Comparison of ENCODE assay signal across 29 mouse cellular contexts in genomic region chr4:139614524-139615260, GRCm38 (mm10). TPM values are rescaled to one million over a fixed set of nuclear protein-coding genes. Genes with fewer than 3 reads are reported as not detected.
DNase-seq lines count a peak whose midpoint lies in the region; ATAC-seq and TF ChIP-seq lines count a peak whose summit lies in the region.
"Had no signal": no experiment of that assay in that cellular context is flagged by ENCODE, and none has a peak within 500 bp of the region (broad histone marks: within the 10 kb centered on the region; RNA-seq: fewer than 3 reads in every experiment).

No protein-coding gene starts in this region.

- 86% methylated on average over 21 of the region's 21 CpGs for WGBS in kidney, adult 2 months
- WGBS in midbrain, postnatal 0 days = 78% methylated on average over 21 of the region's 21 CpGs
- 88% methylated on average over 21 of the region's 21 CpGs for WGBS in midbrain, embryonic 16.5 days
- WGBS in stomach, postnatal 0 days = 88% methylated on average over 21 of the region's 21 CpGs

- no peak overlapping the region for H3K27ac ChIP-seq in kidney, adult 2 months (ENCODE audit: insufficient read depth, low read depth, low read length)
- 0 out of 2 replicates have a peak overlapping the region, but pooled peaks have one; percentile 18 for H3K27ac ChIP-seq in midbrain, postnatal 0 days (ENCODE audit: low read depth, low read length)
- no peak overlapping the region for H3K27ac ChIP-seq in midbrain, embryonic 16.5 days (ENCODE audit: low read length)
- H3K27ac ChIP-seq in ES-E14 (ENCODE audit: insufficient read depth, low read depth, low read length, poor library complexity, severe bottlenecking) = no peak overlapping the region
- H3K27ac ChIP-seq in stomach, postnatal 0 days (replicated peaks) = no peak overlapping the region
- H3K27ac ChIP-seq: embryonic facial prominence, embryonic 10.5 days; hindbrain, embryonic 10.5 days; limb, embryonic 12.5 days; neural tube, embryonic 12.5 days; stomach, embryonic 15.5 days had no signal

- DNase-seq in kidney, adult 2 months = no peak
- no peak for DNase-seq in kidney, postnatal 14 days
- no peak for DNase-seq in midbrain, postnatal 0 days (ENCODE audit: low spot score)
- DNase-seq in ES-E14 (ENCODE audit: low read depth, low spot score) = no peak
- DNase-seq in stomach, postnatal 0 days (ENCODE audit: low spot score) = no peak
- no peak for DNase-seq in gastrocnemius, postnatal 10 days
- no peak for DNase-seq in ovary, postnatal 36 days (ENCODE audit: low spot score)
- DNase-seq: adrenal gland, postnatal 36 days; B cell, adult 2 months; cerebellum, adult 8-10 months; gastrocnemius, postnatal 25 days; right cerebral cortex, postnatal 14 days; thymus, postnatal 14 days had no signal

- TF ChIP-seq EP300 in stomach, postnatal 0 days (optimal IDR thresholded peaks at IDR 0.05) = no peak

- H3K9me3 ChIP-seq in midbrain, postnatal 0 days (ENCODE audit: low read length) = no peaks in the 10 kb centered on the region
- H3K9me3 ChIP-seq in midbrain, embryonic 16.5 days (replicated peaks; ENCODE audit: control insufficient read depth, low read length, poor library complexity, severe bottlenecking) = no peaks in the 10 kb centered on the region; the same call in 1 of the 2 replicates
- H3K9me3 ChIP-seq in ES-E14 (ENCODE audit: control insufficient read depth, insufficient read depth, low read depth, low read length) = no peaks in the 10 kb centered on the region
- no peaks in the 10 kb centered on the region for H3K9me3 ChIP-seq in stomach, postnatal 0 days (ENCODE audit: control insufficient read depth, low read length)
- H3K9me3 ChIP-seq: stomach, embryonic 15.5 days had no signal

- no peak for TF ChIP-seq POLR2A in kidney, adult 2 months (IDR thresholded peaks at IDR 0.05; ENCODE audit: low read depth, low read length)

- H3K4me2 ChIP-seq in midbrain, postnatal 0 days (ENCODE audit: low read depth, low read length, poor library complexity, severe bottlenecking) = no peak overlapping the region
- no peak overlapping the region for H3K4me2 ChIP-seq in midbrain, embryonic 16.5 days (ENCODE audit: low read length)
- H3K4me2 ChIP-seq in stomach, postnatal 0 days (replicated peaks; ENCODE audit: low read depth) = no peak overlapping the region
- H3K4me2 ChIP-seq: limb, embryonic 12.5 days; neural tube, embryonic 12.5 days had no signal

- no peaks in the 10 kb centered on the region for H3K36me3 ChIP-seq in kidney, adult 2 months (ENCODE audit: control insufficient read depth, insufficient read depth, low read length)
- peaks cover 28% of the 10 kb centered on the region for H3K36me3 ChIP-seq in midbrain, postnatal 0 days (ENCODE audit: insufficient read depth, low read length)
- H3K36me3 ChIP-seq in midbrain, embryonic 16.5 days (ENCODE audit: control insufficient read depth, insufficient read depth, low read length) = peaks cover 14% of the 10 kb centered on the region
- peaks cover 3% of the 10 kb centered on the region for H3K36me3 ChIP-seq in ES-E14 (ENCODE audit: control insufficient read depth, insufficient read depth, low read length, poor library complexity, severe bottlenecking)
- peaks cover 12% of the 10 kb centered on the region for H3K36me3 ChIP-seq in stomach, postnatal 0 days (ENCODE audit: control insufficient read depth, insufficient read depth, low read length)

- in situ Hi-C loops in ES-E14 (cut with MboI; ENCODE audit: low sequenced_read_pairs in 2 of 2, unreplicated experiment in 2 of 2) = no loop called here

- no peaks in the 10 kb centered on the region for H3K27me3 ChIP-seq in kidney, adult 2 months (replicated peaks; ENCODE audit: control insufficient read depth, insufficient read depth, low read length)
- no peaks in the 10 kb centered on the region for H3K27me3 ChIP-seq in midbrain, postnatal 0 days (ENCODE audit: insufficient read depth, low read length)
- no peaks in the 10 kb centered on the region for H3K27me3 ChIP-seq in midbrain, embryonic 16.5 days (ENCODE audit: control insufficient read depth, insufficient read depth, low read depth, low read length)
- no peaks in the 10 kb centered on the region for H3K27me3 ChIP-seq in stomach, postnatal 0 days (ENCODE audit: control insufficient read depth, insufficient read depth, low read length)
- H3K27me3 ChIP-seq: limb, embryonic 12.5 days; neural tube, embryonic 12.5 days; stomach, embryonic 15.5 days had no signal

- H3K4me1 ChIP-seq in kidney, adult 2 months (ENCODE audit: control insufficient read depth, insufficient read depth, low read length) = peaks cover 6% of the 10 kb centered on the region; the same call in 1 of the 2 replicates
- H3K4me1 ChIP-seq in midbrain, postnatal 0 days (ENCODE audit: insufficient read depth, low read length) = no peaks in the 10 kb centered on the region
- H3K4me1 ChIP-seq in midbrain, embryonic 16.5 days (ENCODE audit: control insufficient read depth, insufficient read depth, low read length) = peaks cover 12% of the 10 kb centered on the region; the same call in 1 of the 2 replicates
- peaks cover 0 to 21% of the 10 kb centered on the region in 2 experiments; a peak in 2 of 4 replicates for H3K4me1 ChIP-seq in ES-E14 (ENCODE audit: control insufficient read depth in 2 of 2, insufficient read depth in 2 of 2, low read length in 2 of 2, poor library complexity in 1 of 2)
- no peaks in the 10 kb centered on the region for H3K4me1 ChIP-seq in stomach, postnatal 0 days (replicated peaks; ENCODE audit: control insufficient read depth, insufficient read depth)

- no peak overlapping the region for H3K4me3 ChIP-seq in kidney, adult 2 months (ENCODE audit: insufficient read depth, low read depth, low read length)
- no peak overlapping the region for H3K4me3 ChIP-seq in midbrain, postnatal 0 days (ENCODE audit: low read depth, low read length)
- no peak overlapping the region for H3K4me3 ChIP-seq in midbrain, embryonic 16.5 days (ENCODE audit: low read depth, low read length)
- peak overlapping the region; percentile 39 to 45; a peak in 3 of 4 replicates for H3K4me3 ChIP-seq in ES-E14 (ENCODE audit: insufficient read depth in 1 of 2, low read depth in 1 of 2, low read length in 2 of 2, poor library complexity in 1 of 2, severe bottlenecking in 1 of 2)
- H3K4me3 ChIP-seq in stomach, postnatal 0 days (ENCODE audit: low read depth, low read length) = no peak overlapping the region
- H3K4me3 ChIP-seq: limb, embryonic 12.5 days; neural tube, embryonic 12.5 days; stomach, embryonic 15.5 days had no signal

- H3K9ac ChIP-seq in midbrain, postnatal 0 days (replicated peaks; ENCODE audit: low read length, poor library complexity, severe bottlenecking) = no peak overlapping the region
- H3K9ac ChIP-seq in midbrain, embryonic 16.5 days (ENCODE audit: low read depth, low read length) = no peak overlapping the region
- peak overlapping the region; percentile 38; the same call in 1 of the 2 replicates for H3K9ac ChIP-seq in ES-E14 (ENCODE audit: insufficient read depth, low read depth, low read length, poor library complexity, severe bottlenecking)
- H3K9ac ChIP-seq in stomach, postnatal 0 days (ENCODE audit: low read length) = no peak overlapping the region
- H3K9ac ChIP-seq: limb, embryonic 12.5 days; neural tube, embryonic 12.5 days; stomach, embryonic 15.5 days had no signal

- no peak for ATAC-seq in midbrain, postnatal 0 days (ENCODE audit: low FRiP score)
- ATAC-seq in midbrain, embryonic 16.5 days = no peak
- ATAC-seq in stomach, postnatal 0 days (ENCODE audit: low FRiP score, low TSS enrichment) = no peak

- peak; percentile 37; the same call in 1 of the 2 replicates for TF ChIP-seq CTCF in kidney, adult 2 months (conservative IDR thresholded peaks at IDR 0.05; ENCODE audit: insufficient read depth, insufficient read length, low read depth, low read length)
- peak; percentile 33; the same call in 1 of the 2 replicates for TF ChIP-seq CTCF in midbrain, postnatal 0 days (IDR thresholded peaks at IDR 0.05)
- peak; percentile 18 for TF ChIP-seq CTCF in stomach, postnatal 0 days (IDR thresholded peaks at IDR 0.05; ENCODE audit: low read depth)

TF ChIP-seq in ES-E14, 5 proteins besides CTCF, POLR2A, EP300 and RAD21:
- TF ChIP-seq CHD2 (IDR thresholded peaks at IDR 0.05; ENCODE audit: low read depth, low read length) (no peak), ZNF384 (IDR thresholded peaks at IDR 0.05; ENCODE audit: low read depth, low read length) (no peak), HCFC1 (IDR thresholded peaks at IDR 0.05; ENCODE audit: borderline replicate concordance, insufficient read depth, low read length) (no peak), ZC3H11A (IDR thresholded peaks at IDR 0.05; ENCODE audit: borderline replicate concordance, low read depth, low read length) (no peak), MAFK (IDR thresholded peaks at IDR 0.05; ENCODE audit: insufficient read depth, low read depth, low read length) (no peak)

RNA-seq across cellular contexts. Expression of gene Aldh4a1, which starts 8.0 kb away (rescaled TPM):
- 517 and 605 TPM in 2 replicates for polyA plus RNA-seq in kidney, adult 2 months (2012; rRNA removed)
- total RNA-seq in midbrain, postnatal 0 days (2014; rRNA removed) = 30.0 and 36.8 TPM in 2 replicates
- polyA plus RNA-seq in midbrain, postnatal 0 days (2015; fragmentation: Nextera tagmentation; extraction: Ambion mirVana) = 25.2 and 28.1 TPM in 2 replicates
- polyA plus RNA-seq in midbrain, embryonic 16.5 days (2015; fragmentation: Nextera tagmentation; extraction: Ambion mirVana) = 23.5 and 27.0 TPM in 2 replicates
- 63.5 and 84.0 TPM in 2 replicates for total RNA-seq in ES-E14 (2012; rRNA removed)
- 12.9 and 14.7 TPM in 2 replicates for polyA plus RNA-seq in stomach, postnatal 0 days (2015; fragmentation: Nextera tagmentation; extraction: Ambion mirVana)
- 10 to 100 TPM; 30.3 to 39.8 TPM for total RNA-seq in gastrocnemius, postnatal 10 days (2021)

RNA-seq across cellular contexts. Expression of gene Gm21969, which starts 11.7 kb away (rescaled TPM):
- polyA plus RNA-seq in kidney, adult 2 months (2012; rRNA removed) = 0.02 and 0.08 TPM in 2 replicates
- total RNA-seq in midbrain, postnatal 0 days (2014; rRNA removed) = not detected in 2 replicates
- polyA plus RNA-seq in midbrain, postnatal 0 days (2015; fragmentation: Nextera tagmentation; extraction: Ambion mirVana) = not detected in 2 replicates
- polyA plus RNA-seq in midbrain, embryonic 16.5 days (2015; fragmentation: Nextera tagmentation; extraction: Ambion mirVana) = not detected in 2 replicates
- total RNA-seq in ES-E14 (2012; rRNA removed) = 0.09 and 0.16 TPM in 2 replicates
- polyA plus RNA-seq in stomach, postnatal 0 days (2015; fragmentation: Nextera tagmentation; extraction: Ambion mirVana) = not detected in 2 replicates
- total RNA-seq in gastrocnemius, postnatal 10 days (2021) = not detected
- total RNA-seq: adrenal gland, postnatal 36 days; common myeloid progenitor, adult 5-6 weeks; G1E; layer of hippocampus, postnatal 14 days; left cerebral cortex, postnatal 10 days had no signal
- polyA plus RNA-seq: embryonic facial prominence, embryonic 10.5 days; forebrain, embryonic 11.5 days; heart, embryonic 16.5 days; hindbrain, embryonic 10.5 days; kidney, embryonic 14.5 days; large intestine, adult 2 months; limb, embryonic 12.5 days; neural tube, embryonic 12.5 days; stomach, embryonic 15.5 days had no signal

RNA-seq across cellular contexts. Expression of gene Tas1r2, which starts 38.6 kb away (rescaled TPM):
- polyA plus RNA-seq in kidney, adult 2 months (2012; rRNA removed) = 0.08 and 0.14 TPM in 2 replicates
- total RNA-seq in midbrain, postnatal 0 days (2014; rRNA removed) = not detected in 2 replicates
- not detected in 2 replicates for polyA plus RNA-seq in midbrain, postnatal 0 days (2015; fragmentation: Nextera tagmentation; extraction: Ambion mirVana)
- not detected in 2 replicates for polyA plus RNA-seq in midbrain, embryonic 16.5 days (2015; fragmentation: Nextera tagmentation; extraction: Ambion mirVana)
- total RNA-seq in ES-E14 (2012; rRNA removed) = 0.09 TPM in 1 of 2 replicates, not detected in the other
- polyA plus RNA-seq in stomach, postnatal 0 days (2015; fragmentation: Nextera tagmentation; extraction: Ambion mirVana) = not detected in 2 replicates
- not detected for total RNA-seq in gastrocnemius, postnatal 10 days (2021)
- total RNA-seq: adrenal gland, postnatal 36 days; common myeloid progenitor, adult 5-6 weeks; G1E; gastrocnemius, postnatal 25 days; layer of hippocampus, postnatal 14 days; left cerebral cortex, postnatal 10 days had no signal
- polyA plus RNA-seq: embryonic facial prominence, embryonic 10.5 days; forebrain, embryonic 11.5 days; G1E; heart, embryonic 16.5 days; hindbrain, embryonic 10.5 days; kidney, embryonic 14.5 days; large intestine, adult 2 months; limb, embryonic 12.5 days; liver, embryonic 16.5 days; neural tube, embryonic 12.5 days; spleen, adult 2 months; stomach, embryonic 15.5 days had no signal

Comparison
In these comparisons a context has a peak if more than half of its experiments do, and no peak if none do; other contexts are left out.
1. H3K4me3 ChIP-seq: peak in ES-E14 (2 of 2); none in kidney, adult 2 months (single experiment), midbrain, postnatal 0 days (single experiment), midbrain, embryonic 16.5 days (single experiment) and stomach, postnatal 0 days (single experiment).
2. RNA of gene Aldh4a1, which starts 8.0 kb away (polyA plus RNA-seq): 517 to 605 TPM in kidney, adult 2 months; 23.5 to 27.0 TPM in midbrain, embryonic 16.5 days, 25.2 to 28.1 TPM in midbrain, postnatal 0 days and 12.9 to 14.7 TPM in stomach, postnatal 0 days; every median in the first group is over 10 times any median in the second.
3. Peak in every context shown above with its lines, with median percentiles within 50 percentile points of each other: CTCF ChIP-seq.